Mouse (Mus musculus) spleen, postnatal 0 days (tissue): Measurements from ENCODE around the gene Gm49359. TPM values are rescaled to one million over a fixed set of nuclear protein-coding genes. Genes with fewer than 3 reads are reported as not detected.

Experiments used
- polyA plus RNA-seq: library from polyadenylated mRNA; unstranded; fragments of >200 nt; fragmentation: Nextera tagmentation; extraction: Ambion mirVana; gene quantifications from 2 replicates; pipeline ENCODE4 v1.2.1, GENCODE M21; 2015

Gm49359 gene
- 4.4 and 5.5 TPM in 2 replicates for polyA plus RNA-seq

GRCm38 (mm10) chr13:62466424-62467334 is at the start of gene Gm49359:
Gene Gm49359, minus strand, starts transcription at chr13:62466832.

Other genes starting within 250 kb of the Gm49359 start
- 3.7 TPM in 2 replicates for gene Gm3604, start 83.7 kb downstream of the Gm49359 start, polyA plus RNA-seq
- not detected in 2 replicates for gene Zfp935, start 91.7 kb upstream of the Gm49359 start, polyA plus RNA-seq
- 6.2 and 8.3 TPM in 2 replicates for gene Zfp934, start 104.4 kb upstream of the Gm49359 start, polyA plus RNA-seq
- 3.1 and 3.4 TPM in 2 replicates for gene 6720489N17Rik, start 157.3 kb upstream of the Gm49359 start, polyA plus RNA-seq